Mouse (Mus musculus) megakaryocyte, embryonic 14.5 days (primary cell): ENCODE results near the gene Epas1.

Experiments used
- FLI1 ChIP-seq: IDR thresholded peaks from 2 replicates; pipeline ENCODE4 v1.6.1; 2012; ENCODE audit warnings: low read length, inconsistent platforms, mixed read lengths
- GATA1 ChIP-seq: IDR thresholded peaks from 3 replicates; pipeline ENCODE4 v1.6.1; 2012; ENCODE audit warnings: mixed read lengths, low read length, inconsistent platforms, borderline replicate concordance

DNA sequence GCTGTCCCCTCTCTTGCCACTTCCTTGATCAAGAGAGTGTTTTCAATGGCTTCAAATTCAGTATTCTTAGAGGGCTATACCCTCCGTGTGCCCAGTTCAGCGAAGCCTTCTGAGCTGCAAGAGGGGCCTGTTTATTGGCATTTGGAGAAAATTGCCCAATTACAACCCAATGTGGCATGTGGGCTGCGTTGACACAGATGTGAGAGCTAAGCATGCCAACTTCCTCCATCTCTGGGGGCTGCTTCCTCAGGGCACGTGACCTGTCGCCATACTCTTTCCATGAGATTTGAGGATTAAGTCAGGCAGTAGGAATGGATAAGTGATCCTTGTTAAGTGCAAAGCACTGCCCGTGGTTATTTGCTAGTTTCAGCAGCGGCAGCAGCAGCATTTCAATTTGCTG lies 34.3 kb downstream of the Epas1 start:
- no peak for TF ChIP-seq GATA1
- TF ChIP-seq FLI1: no peak
